Mouse (Mus musculus) forebrain, embryonic 12.5 days (tissue): Measurements from ENCODE around the gene Slc4a1ap. TPM values are rescaled to one million over a fixed set of nuclear protein-coding genes. Genes with fewer than 3 reads are reported as not detected.
"Not testable (repeated sequence)": the region's sequence is repeated elsewhere in the genome, so short reads cannot be mapped to it uniquely, and the experiment has no call there.

Source experiments
- ATAC-seq: fragments of 200-750 bp; cut with Nextera tagmentation; 2 replicates; pipeline ENCODE4 v1.8.0; 2017; ENCODE audit warnings: moderate TSS enrichment; ENCODE audit not compliant: low FRiP score
- H3K27ac ChIP-seq: fragments of 300-500 bp; sonication (generic); 2 replicates; pipeline ENCODE4 v1.5.1; 2016; ENCODE audit warnings: mild to moderate bottlenecking
- H3K27me3 ChIP-seq: fragments of 300-500 bp; sonication (generic); 2 replicates; pipeline ENCODE4 v1.6.1; 2016; ENCODE audit warnings: mild to moderate bottlenecking
- H3K36me3 ChIP-seq: fragments of 300-500 bp; sonication (generic); replicated peaks from 2 replicates; pipeline ENCODE4 v1.6.1; 2016; ENCODE audit warnings: mild to moderate bottlenecking
- H3K4me1 ChIP-seq: fragments of 300-500 bp; sonication (generic); 2 replicates; pipeline ENCODE4 v1.6.1; 2016
- H3K4me2 ChIP-seq: fragments of 300-500 bp; sonication (generic); 2 replicates; pipeline ENCODE4 v1.6.1; 2016; ENCODE audit warnings: mild to moderate bottlenecking, moderate library complexity
- H3K4me3 ChIP-seq: fragments of 300-500 bp; sonication (generic); replicated peaks from 2 replicates; pipeline ENCODE4 v1.5.1; 2016; ENCODE audit warnings: mild to moderate bottlenecking
- H3K9ac ChIP-seq: fragments of 300-500 bp; sonication (generic); 2 replicates; pipeline ENCODE4 v1.6.1; 2016; ENCODE audit warnings: mild to moderate bottlenecking
- H3K9me3 ChIP-seq: fragments of 300-500 bp; sonication (generic); 2 replicates; pipeline ENCODE4 v1.6.1; 2016
- WGBS: fragments of 180-500 bp; shearing (Covaris S2); methylation state at CpG from one replicate; pipeline ENCODE4 v1.1.7; 2016; 5-methylcytosine and 5-hydroxymethylcytosine counted together
- polyA plus RNA-seq: library from polyadenylated mRNA; unstranded; fragments of >200 nt; fragmentation: Nextera tagmentation; extraction: Ambion mirVana; gene quantifications from 2 replicates; pipeline ENCODE4 v1.2.1, GENCODE M21; 2016

Gene Slc4a1ap
- polyA plus RNA-seq, 1 experiment from 2014 or later = 33.6 TPM

DNA sequence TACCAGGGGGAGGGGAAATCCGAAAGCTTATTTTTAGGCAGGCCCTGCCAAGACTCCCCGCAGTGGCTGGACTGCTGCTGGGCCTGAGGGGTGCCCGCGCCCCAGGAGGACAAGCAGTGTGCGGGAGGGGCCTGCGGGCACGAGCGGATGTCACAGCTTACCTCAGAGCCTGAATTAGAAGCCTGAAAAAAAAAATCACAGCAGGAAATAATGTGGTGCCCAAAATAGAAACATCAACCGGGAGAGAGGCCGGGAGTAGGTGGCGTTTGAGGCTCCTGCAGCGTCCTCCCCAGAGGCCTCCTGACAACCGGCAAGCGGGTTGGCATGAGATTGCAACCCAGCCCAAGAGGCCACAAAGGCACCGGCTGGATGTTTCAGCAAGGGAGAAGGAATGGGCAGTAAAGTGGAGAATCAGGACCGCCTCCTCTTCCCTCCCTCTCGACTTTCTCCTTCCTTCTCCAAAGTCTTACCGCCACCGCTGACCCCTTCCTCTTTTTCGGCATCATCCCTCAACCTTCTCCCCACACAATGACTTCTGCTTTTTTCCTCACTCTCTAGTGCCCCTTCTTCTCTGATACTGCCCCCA lies 44.3 kb downstream of the Slc4a1ap start:
- H3K4me1 ChIP-seq = peaks cover 11% of the 10 kb centered on the region; the same call in 1 of the 2 replicates
- WGBS = 21% methylated on average over 20 of the region's 20 CpGs
- H3K27me3 ChIP-seq = no peaks in the 10 kb centered on the region
- H3K36me3 ChIP-seq = no peaks in the 10 kb centered on the region
- no peak overlapping the region for H3K9ac ChIP-seq
- no peak for ATAC-seq
- no peaks in the 10 kb centered on the region for H3K9me3 ChIP-seq
- H3K4me3 ChIP-seq = no peak overlapping the region
- no peak overlapping the region for H3K27ac ChIP-seq
- H3K4me2 ChIP-seq = no peak overlapping the region

DNA sequence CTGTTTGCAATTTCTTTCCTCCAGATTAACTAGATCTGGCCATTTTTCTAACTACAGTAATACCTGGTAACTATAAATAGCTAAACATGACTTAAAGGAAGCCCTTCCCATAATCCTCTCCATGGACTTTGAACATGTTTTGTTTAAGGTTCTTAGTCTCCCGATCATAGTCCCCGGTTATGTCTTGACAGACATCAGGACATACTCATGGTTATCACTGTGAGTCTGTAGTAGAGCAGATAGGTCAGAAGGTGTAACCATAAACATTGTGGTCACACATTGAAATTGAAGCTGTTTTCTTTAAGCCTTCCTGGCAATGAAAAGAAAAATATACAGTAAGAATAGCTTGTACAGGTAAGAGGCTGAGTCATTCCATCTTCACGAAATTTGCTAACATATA lies 46.9 kb downstream of the Slc4a1ap start:
- no peak overlapping the region for H3K4me2 ChIP-seq
- H3K9ac ChIP-seq = no peak overlapping the region
- H3K27me3 ChIP-seq = no peaks in the 10 kb centered on the region
- H3K9me3 ChIP-seq = no peaks in the 10 kb centered on the region
- H3K4me3 ChIP-seq = no peak overlapping the region
- peaks cover 11% of the 10 kb centered on the region; the same call in 1 of the 2 replicates for H3K4me1 ChIP-seq
- H3K27ac ChIP-seq = no peak overlapping the region
- no peak for ATAC-seq
- no peaks in the 10 kb centered on the region for H3K36me3 ChIP-seq
- WGBS = 92% methylated on average over 3 of the region's 3 CpGs

DNA sequence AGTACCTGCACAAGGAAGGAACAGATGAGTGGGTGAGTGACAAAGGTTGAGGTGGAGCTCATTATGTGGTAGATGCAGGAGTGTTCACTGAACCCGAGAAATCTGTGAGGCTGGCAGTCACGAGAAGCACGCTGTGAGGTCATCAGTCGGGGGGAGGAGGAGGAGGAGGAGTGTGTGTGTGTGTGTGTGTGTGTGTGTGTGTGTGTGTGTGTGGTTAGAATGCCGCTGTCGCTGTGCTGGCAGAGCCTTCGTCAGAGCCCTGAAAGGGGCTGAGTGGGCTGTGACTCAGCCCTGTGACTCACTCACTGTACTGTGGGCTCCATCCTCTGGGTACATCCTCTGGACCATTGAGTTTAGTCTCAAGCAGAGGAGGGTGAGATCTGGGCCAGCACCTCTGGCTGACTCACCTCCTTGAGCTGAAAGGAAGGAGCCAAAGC lies 49.8 kb downstream of the Slc4a1ap start:
- Histone ChIP-seq H3K9ac (no peak overlapping the region), H3K36me3 (no peaks in the 10 kb centered on the region), H3K4me3 (no peak overlapping the region), H3K4me1 (no peaks in the 10 kb centered on the region), H3K9me3 (no peaks in the 10 kb centered on the region), H3K27me3 (no peaks in the 10 kb centered on the region), H3K4me2 (no peak overlapping the region), H3K27ac (no peak overlapping the region)
- WGBS = 83% methylated on average over 6 of the region's 7 CpGs
- no peak for ATAC-seq

DNA sequence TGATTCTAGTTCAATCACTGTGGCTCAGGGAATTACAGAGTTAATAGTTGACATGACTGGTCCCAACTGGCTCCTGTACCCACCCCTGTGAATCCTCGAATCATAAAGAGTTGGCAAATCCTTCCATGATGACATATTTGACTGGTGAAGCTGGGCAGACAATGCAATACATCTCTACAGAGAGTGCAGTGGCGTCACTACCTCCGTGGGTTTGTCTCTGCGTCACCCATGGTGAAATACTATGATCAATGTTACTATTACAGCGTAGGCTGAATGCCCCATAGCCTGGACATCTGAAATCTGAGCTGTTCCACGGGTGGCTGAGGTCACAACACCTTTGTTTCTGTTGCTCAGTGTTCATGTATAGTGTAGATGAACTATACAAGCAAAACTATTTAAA lies 54.5 kb downstream of the Slc4a1ap start:
- 81% methylated on average over 6 of the region's 6 CpGs for WGBS
- H3K36me3 ChIP-seq = no peaks in the 10 kb centered on the region

DNA sequence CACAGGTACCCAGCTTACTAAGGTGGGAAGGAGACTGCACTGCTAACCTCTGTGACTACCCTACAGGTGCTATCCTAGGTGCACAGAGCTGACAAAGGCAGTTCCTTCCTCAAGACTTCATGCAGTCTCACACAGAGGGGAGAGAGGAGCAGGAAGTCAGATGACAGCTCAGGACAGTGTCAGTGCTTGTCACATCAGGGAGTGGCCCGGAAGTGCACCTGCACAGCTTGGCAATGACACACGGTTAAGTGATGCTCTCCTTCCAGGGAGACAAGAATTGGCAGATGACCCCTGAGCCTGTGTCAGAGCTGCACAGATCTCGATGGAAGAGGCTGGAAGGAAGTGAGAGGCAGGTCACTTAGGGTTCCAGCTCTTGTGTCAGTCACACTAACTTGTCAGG lies 55.1 kb downstream of the Slc4a1ap start:
- H3K9ac ChIP-seq = no peak overlapping the region

More for the DNA sequence above, 54.5 kb downstream of the Slc4a1ap start:
- Histone ChIP-seq H3K4me1 (no peaks in the 10 kb centered on the region), H3K9ac (no peak overlapping the region), H3K27ac (no peak overlapping the region), H3K4me2 (no peak overlapping the region), H3K4me3 (no peak overlapping the region), H3K9me3 (no peaks in the 10 kb centered on the region), H3K27me3 (no peaks in the 10 kb centered on the region)
- ATAC-seq = no peak

DNA sequence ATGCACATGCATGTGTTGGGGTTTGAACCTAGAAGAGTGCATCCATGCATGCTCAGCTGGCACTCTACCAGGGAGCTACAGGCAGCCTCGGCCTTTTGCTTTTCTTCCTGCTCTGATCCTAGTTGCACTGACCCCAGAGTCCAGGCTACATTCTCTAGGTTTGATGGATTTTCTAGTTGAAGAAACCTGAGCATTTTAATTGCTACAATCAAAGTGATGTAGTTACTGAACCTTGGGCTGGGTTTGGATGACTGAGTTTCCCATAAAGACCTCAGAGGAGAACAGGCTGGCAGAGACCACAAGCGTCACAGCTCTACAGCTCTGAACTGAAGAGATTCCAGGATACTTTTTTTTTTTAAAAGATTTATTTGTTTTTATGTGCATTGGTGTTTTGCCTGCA lies 56.5 kb downstream of the Slc4a1ap start:
- no peak overlapping the region for H3K4me2 ChIP-seq
- H3K27me3 ChIP-seq = no peaks in the 10 kb centered on the region
- no peak overlapping the region for H3K27ac ChIP-seq
- no peak overlapping the region for H3K9ac ChIP-seq
- no peaks in the 10 kb centered on the region for H3K4me1 ChIP-seq
- 86% methylated on average over 2 of the region's 2 CpGs for WGBS
- H3K4me3 ChIP-seq = no peak overlapping the region
- ATAC-seq = no peak
- H3K36me3 ChIP-seq = no peaks in the 10 kb centered on the region
- no peaks in the 10 kb centered on the region for H3K9me3 ChIP-seq

More for the DNA sequence above, 55.1 kb downstream of the Slc4a1ap start:
- H3K9me3 ChIP-seq = no peaks in the 10 kb centered on the region
- WGBS = 83% methylated on average over 3 of the region's 3 CpGs
- no peak for ATAC-seq
- no peak overlapping the region for H3K4me3 ChIP-seq
- no peaks in the 10 kb centered on the region for H3K4me1 ChIP-seq
- no peaks in the 10 kb centered on the region for H3K36me3 ChIP-seq
- no peak overlapping the region for H3K4me2 ChIP-seq
- no peaks in the 10 kb centered on the region for H3K27me3 ChIP-seq
- no peak overlapping the region for H3K27ac ChIP-seq

DNA sequence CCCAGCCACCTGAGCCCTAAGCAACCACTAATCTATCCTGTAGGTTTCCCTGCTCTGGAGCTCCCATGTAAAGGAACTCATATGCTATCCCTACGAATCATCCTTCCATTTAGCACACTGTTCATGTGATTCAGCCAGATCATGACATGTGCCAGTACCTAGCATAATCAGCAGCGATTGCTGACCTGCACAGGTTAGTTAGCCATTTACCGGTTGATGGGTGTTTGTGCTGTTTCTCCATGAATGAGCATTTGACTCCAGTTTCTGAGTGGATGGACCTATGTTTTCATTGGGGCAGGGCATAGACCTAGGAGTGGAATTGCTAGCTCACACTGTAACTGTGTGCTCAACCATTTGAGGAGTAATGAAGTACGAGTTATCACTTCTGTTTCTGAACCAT lies 58.7 kb downstream of the Slc4a1ap start:
- Histone ChIP-seq H3K27me3 (no peaks in the 10 kb centered on the region), H3K4me2 (no peak overlapping the region), H3K36me3 (no peaks in the 10 kb centered on the region), H3K9ac (no peak overlapping the region), H3K27ac (no peak overlapping the region), H3K9me3 (no peaks in the 10 kb centered on the region), H3K4me1 (peaks cover 2% of the 10 kb centered on the region; the same call in 1 of the 2 replicates), H3K4me3 (no peak overlapping the region)
- 91% methylated on average over 4 of the region's 4 CpGs for WGBS
- no peak for ATAC-seq

DNA sequence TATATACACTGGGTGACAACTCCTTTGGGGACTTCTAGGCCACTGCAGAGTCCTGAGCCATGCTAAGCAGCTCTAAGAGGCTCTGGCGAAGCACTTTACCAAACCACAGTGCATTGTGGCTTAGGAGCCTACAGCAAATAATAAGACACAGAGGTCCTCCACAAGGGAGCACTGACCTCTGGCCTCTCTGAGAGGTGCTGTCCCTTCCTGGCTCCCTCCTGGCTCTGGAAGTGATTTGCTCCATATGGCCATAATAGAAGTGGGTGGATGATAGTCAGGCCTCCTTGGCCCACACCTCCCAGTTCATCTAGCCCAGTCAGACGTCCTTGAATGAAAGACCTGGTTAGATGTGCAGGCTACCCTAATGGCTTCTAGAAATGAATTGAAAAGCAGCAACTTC lies 61.2 kb downstream of the Slc4a1ap start:
- H3K27ac ChIP-seq = no peak overlapping the region
- no peaks in the 10 kb centered on the region for H3K36me3 ChIP-seq
- H3K4me1 ChIP-seq = peaks cover 2% of the 10 kb centered on the region; the same call in 1 of the 2 replicates
- no peaks in the 10 kb centered on the region for H3K9me3 ChIP-seq
- no peak overlapping the region for H3K9ac ChIP-seq
- no peak overlapping the region for H3K4me2 ChIP-seq
- no peak for ATAC-seq
- no peaks in the 10 kb centered on the region for H3K27me3 ChIP-seq
- WGBS = 80% methylated on average over 2 of the region's 2 CpGs
- no peak overlapping the region for H3K4me3 ChIP-seq

DNA sequence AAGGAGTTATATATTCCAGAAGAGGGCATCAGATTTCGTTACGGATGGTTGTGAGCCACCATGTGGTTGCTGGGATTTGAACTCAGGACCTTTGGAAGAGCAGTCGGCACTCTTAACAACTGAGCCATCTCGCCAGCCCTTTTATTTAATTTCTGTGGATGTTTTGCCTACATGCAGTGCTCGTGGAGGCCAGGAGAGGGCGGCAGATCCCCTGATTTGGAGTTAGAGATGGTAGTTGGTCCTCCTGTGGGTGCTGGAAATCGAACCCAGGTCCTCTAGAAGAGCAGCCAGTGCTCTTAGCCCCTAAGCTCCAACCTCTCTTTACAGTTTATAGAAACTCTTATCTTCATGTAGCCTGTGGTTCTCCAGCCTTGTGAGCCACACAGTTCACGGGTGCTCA lies 61.9 kb downstream of the Slc4a1ap start:
- not testable (repeated sequence) for H3K36me3 ChIP-seq, H3K27me3 ChIP-seq, H3K4me1 ChIP-seq, H3K27ac ChIP-seq, ATAC-seq, H3K9me3 ChIP-seq, H3K4me3 ChIP-seq, H3K4me2 ChIP-seq, H3K9ac ChIP-seq
- 83% methylated on average over 8 of the region's 8 CpGs for WGBS

DNA sequence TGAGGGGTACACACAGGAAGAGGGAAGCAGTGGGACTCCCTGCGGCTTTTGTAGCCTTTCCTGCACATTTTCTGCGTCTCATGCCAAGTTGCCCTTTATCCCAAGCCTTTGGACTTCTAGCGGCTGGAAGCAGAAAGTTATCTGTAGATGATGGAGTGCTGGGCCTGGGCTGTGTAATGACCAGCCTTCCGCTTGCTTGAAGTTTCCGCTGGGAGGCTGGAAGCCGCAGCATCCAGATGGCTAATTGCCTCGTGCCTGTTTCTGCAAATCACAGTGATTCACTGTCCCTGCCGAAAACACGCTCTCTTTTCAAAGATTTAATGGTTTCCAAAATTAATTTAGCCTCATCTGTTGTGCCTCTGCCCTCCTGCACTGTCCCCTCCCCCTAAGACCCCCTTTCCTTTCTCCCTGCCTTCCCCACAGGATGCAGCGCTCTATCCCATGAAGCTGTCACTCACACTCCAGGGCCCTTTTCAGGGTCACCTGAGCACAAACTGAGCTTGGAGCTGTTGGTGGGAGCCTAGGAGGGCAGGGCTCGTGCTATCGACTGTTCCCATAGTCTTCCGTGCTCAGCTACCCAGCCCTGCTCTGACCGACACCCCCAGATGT lies 63.0 kb downstream of the Slc4a1ap start:
- no peak overlapping the region for H3K4me3 ChIP-seq
- H3K9ac ChIP-seq = no peak overlapping the region
- 70% methylated on average over 14 of the region's 14 CpGs for WGBS
- no peak for ATAC-seq
- peaks cover 2% of the 10 kb centered on the region; the same call in 1 of the 2 replicates for H3K4me1 ChIP-seq
- no peak overlapping the region for H3K27ac ChIP-seq
- no peaks in the 10 kb centered on the region for H3K27me3 ChIP-seq
- H3K36me3 ChIP-seq = no peaks in the 10 kb centered on the region
- H3K4me2 ChIP-seq = no peak overlapping the region
- H3K9me3 ChIP-seq = no peaks in the 10 kb centered on the region

DNA sequence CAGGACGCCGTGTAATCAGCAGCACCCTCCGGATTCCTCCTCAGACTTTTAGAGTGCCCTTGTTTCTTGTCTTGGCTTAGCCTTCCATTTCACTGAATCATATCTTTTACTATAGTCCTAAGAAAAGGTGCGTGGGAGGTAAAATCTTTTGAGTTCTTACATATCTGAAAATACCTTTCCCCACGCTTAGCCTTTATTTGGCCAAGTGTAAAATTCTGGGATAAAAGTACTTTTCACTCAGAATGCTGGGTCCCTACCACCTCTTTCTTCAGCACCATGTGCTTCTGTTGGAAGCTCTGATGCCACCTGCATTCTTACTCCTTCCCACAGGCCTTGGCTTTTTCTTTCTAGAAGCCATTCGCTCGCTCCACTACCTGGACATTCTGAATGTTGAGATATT lies 64.3 kb downstream of the Slc4a1ap start:
- no peak overlapping the region for H3K27ac ChIP-seq
- WGBS = 91% methylated on average over 7 of the region's 7 CpGs
- no peaks in the 10 kb centered on the region for H3K36me3 ChIP-seq
- no peak overlapping the region for H3K9ac ChIP-seq
- no peaks in the 10 kb centered on the region for H3K9me3 ChIP-seq
- peaks cover 2% of the 10 kb centered on the region; the same call in 1 of the 2 replicates for H3K4me1 ChIP-seq
- no peak overlapping the region for H3K4me2 ChIP-seq
- no peak for ATAC-seq
- H3K4me3 ChIP-seq = no peak overlapping the region
- no peaks in the 10 kb centered on the region for H3K27me3 ChIP-seq

DNA sequence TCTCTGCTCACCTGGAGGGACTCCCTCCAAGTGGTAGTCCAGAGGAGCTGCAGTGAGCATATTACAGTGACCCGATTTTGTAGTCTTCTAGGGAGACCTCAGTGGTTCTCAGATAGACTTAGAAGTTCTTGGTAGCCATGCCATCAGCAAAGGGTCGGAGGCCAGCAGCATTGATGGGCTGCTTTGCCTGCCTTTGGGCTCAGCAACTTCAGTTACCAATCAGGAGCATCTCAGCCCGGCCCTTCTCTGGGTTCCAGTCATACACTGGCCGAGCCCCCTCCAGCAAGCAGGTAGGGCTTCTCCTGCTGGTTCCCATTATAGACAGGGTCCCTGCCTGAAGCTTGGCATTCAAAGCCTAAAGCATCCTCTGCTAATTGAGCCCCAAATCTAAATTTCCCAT lies 69.1 kb downstream of the Slc4a1ap start:
- Histone ChIP-seq H3K4me1 (peaks cover 8% of the 10 kb centered on the region; the same call in 1 of the 2 replicates), H3K9ac (no peak overlapping the region), H3K36me3 (no peaks in the 10 kb centered on the region), H3K27me3 (peaks cover 6% of the 10 kb centered on the region; the same call in 1 of the 2 replicates), H3K4me3 (no peak overlapping the region), H3K9me3 (no peaks in the 10 kb centered on the region), H3K4me2 (peak overlapping the region; percentile 55; the same call in 1 of the 2 replicates), H3K27ac (no peak overlapping the region)
- WGBS = 54% methylated on average over 4 of the region's 4 CpGs
- ATAC-seq = no peak
